Mouse (Mus musculus) regulatory T cell (primary cell): Measurements from ENCODE around the gene Myom1.

ENCODE experiments used
- in situ Hi-C: fragments of 300-600 bp; cut with MboI, MseI; formaldehyde crosslinking; loops from one replicate; pipeline ENCODE4 v1.15.1; 2025; ENCODE audit warnings: high pct_unique_total_duplicates

The Myom1 gene

DNA sequence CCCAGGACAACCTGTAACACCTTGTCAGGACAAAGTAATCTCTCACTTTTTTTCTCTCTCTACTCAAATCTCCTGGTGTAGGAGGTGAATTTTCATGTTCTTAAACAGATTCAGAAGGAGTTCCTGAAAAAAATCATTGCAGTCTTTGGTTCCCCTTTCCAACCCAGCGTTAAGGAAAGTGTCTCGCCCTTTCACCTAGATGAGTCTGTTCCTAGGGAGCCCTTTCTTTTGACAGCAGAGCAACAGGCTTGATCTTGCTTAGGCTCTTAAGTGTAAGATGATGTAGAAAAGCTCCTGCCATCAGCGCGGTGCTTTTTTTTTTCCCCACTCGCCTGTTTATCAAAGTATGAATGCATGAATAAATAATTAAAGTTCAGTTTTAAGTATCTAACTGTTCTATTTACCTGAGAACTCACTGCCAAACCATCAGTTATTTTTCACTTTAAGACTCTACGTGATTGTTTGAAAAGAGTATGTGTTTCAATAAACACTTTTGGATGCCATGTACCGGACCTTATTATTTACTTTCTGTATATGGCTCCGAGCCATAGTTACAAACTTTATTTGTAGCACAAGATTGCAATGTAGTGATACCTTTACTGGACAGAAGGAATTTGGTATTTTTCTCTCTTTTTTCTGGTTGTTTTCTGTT lies 94.2 kb downstream of the Myom1 start:
- in situ Hi-C loops, result no loop called here

DNA sequence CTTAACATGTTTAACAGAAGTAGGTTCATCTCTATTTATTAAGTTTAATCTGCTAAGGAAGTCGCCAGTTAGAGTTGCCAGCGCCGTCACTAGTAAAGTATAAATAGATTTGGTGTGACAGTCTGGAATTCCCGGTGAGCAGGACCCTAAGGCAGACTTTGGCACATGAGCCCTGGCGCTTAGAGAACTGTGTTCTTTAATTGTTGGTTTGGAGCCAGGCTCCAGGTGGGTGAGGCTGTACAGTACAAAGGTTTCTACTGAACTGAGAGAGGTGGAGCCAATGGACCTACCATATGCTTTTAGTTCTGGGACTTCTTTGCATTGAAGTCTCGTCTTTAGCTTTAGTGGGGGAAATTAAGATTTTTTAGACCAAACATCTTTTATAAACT lies 94.8 kb downstream of the Myom1 start:
- in situ Hi-C loops, result no loop called here

DNA sequence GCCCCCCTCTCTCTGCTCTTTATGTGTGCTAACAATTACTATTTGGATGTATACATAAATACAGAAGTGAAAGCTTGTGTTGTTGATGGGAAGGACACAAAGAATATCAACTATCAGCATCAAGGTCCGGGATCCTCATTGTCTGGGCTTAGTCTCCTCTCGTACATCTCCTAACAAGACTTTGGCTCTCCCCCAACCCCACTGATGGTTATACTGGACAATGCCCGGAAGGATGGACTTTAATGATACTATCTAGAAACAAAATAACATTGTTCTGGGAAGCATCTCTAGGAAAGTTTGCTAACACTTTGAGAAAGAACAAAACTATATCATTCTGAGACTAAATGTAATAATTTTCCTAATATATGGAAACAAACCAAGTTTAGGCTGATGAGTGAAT lies 96.2 kb downstream of the Myom1 start:
- in situ Hi-C loops, result no loop called here

DNA sequence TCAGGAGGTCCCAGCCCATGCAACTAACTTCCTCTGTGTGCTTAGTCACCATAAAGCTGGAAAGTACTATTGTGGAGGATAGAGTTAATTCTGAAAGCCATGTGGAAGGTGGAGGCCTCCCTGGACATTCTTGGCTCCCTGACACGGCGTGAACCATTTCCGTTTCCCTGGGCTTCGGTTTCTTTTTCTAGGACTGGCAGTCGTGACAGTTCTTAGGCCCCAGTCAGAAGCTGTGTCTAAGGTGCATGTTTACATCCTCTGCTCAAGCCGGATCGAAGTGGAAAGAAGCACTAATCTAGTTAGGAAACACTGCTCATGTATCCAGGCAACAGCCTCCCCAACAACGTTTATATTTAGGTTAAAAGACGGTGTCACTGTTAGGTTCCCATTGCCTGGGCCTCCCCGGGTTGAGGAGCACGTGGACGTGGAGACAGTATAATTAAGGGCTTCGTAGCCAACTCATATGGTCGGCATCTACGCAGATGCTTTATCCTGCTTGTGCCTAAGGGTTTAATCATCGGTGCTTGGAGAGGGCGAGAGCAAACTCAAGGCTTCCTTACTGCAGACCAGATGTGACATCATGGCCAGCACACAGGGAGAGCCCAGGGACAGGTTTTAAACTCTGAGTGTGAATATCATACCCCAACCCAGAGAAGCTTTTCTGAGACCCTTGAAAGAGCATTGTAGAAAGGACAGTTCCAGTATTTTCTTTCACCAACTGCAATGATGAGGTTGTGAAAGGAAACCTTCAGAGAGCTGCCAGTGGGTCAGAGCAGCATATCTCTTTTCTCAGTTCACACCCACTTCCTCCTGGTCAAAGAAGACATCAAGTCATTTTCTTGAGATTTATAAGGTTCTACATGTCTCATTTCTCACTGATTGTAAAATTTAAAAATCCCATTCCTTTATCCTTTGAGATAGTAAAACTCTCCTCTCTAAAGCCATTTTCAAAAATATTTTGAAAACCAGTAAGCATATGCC lies 100.4 kb downstream of the Myom1 start:
- in situ Hi-C loops, result no loop called here

DNA sequence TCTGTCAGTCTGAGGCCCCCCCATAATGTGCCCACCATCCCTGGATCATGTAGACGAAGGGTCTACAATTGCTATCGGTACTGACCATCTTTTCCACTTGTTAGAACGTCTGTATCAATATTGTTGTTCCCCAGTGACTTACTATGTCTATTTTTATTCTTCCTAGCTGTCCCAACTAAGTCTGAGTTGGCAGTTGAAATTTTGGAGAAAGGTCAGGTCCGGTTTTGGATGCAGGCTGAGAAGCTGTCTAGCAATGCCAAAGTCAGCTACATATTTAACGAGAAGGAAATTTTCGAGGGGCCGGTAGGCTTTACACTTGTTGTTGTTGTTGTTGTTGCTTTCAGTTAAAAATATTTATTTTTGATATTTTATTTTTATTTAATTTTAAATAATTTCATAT lies 102.9 kb downstream of the Myom1 start:
- in situ Hi-C loops, result no loop called here

DNA sequence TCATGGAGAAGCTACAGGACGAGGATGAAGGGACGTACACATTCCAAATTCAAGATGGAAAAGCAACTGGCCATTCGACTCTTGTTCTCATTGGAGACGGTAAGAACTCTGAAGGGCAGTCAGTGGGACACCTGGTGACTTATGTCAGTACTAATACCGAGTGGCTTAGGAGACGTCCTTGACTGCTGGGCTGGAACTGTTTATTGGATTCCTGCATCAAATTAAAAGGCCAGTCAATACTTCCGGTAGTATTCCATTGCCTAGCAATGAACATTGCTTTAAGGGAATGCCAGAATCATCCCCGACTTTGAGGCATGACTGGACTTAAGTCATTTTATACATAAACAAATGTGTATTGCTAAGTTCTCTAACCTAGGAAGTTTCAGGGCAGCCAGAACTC lies 103.8 kb downstream of the Myom1 start:
- in situ Hi-C loops, result no loop called here

DNA sequence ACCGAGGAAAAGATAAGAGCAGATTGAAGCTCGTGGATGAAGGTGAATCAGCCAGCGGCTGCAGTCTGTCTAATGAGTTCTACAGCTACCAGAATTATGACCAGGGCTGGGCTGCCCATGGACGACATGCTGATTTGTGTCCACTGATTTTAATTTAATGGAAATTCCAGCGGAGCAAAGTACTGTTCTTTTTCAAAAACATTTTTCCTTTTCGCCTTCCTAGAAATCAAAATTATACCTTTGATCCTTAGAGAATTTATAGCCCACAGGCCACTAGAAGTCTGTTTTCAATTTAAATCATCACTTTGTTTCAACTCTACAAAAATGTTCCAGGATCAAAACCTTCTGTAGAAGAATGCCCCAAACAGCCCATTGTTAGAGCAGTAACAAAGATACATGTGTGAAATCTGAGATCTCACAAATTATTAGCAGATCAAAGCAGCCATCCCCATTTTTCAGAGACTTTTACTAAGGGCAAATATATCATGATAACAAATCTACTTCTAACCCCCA lies 108.4 kb downstream of the Myom1 start:
- in situ Hi-C loops, result no loop called here

DNA sequence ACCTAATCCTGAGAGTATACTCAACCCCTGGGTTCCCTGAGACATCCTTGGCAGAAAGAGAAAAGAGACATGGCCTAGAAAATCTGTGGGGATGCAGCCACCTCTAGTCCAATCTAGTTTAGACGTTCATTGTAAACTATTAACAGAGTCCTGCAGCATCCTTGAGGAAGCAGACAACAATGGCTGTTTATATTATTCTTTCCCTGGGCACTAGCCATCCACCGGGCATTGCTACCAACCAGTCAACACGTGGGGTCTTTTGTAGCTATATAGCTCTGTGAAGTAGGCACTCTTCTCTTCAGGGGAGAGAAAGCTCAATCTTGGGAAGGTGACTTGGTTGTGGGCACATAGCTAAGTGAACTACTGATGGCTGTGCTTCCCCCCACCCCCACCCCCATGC lies 110.3 kb downstream of the Myom1 start:
- in situ Hi-C loops, result no loop called here

DNA sequence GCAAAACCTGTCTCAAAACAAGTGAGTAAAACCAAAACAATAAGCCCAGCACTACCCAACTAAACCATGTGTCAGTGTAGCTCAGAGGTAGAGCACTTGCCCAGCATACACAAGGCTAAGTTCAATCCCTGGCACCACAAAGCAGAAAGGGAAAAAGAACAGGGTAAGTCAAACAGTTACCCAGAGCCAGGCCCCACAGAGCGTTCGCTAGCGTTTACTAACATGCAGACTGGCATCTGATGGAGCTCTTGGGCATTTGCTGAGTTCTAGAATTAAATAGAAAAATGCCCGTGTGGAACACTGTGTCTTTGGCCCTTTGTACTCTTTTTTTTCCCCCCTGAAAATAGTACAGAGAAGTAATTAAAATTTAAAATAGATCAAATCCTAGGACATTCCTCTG lies 111.8 kb downstream of the Myom1 start:
- in situ Hi-C loops, result no loop called here

DNA sequence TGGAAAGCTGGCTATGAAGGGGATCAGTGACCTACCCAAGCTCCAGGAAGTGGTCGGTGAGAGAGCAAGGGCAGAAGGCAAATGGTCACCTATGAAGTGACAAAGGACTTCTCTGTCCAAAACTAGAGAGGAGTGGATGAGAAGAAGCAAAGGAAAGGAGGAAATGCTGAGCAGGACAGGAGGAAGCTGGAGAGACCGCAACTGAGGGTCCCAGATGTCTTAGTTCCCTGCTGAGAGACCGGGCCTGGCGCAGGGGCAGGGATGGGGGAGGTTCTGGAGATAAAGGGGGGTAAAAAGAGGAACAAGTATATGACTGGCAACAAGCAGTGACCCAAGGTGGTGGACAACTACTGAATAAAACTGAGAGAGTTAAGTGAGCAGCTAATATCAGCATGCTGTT lies 115.5 kb downstream of the Myom1 start:
- in situ Hi-C loops, result no loop called here

DNA sequence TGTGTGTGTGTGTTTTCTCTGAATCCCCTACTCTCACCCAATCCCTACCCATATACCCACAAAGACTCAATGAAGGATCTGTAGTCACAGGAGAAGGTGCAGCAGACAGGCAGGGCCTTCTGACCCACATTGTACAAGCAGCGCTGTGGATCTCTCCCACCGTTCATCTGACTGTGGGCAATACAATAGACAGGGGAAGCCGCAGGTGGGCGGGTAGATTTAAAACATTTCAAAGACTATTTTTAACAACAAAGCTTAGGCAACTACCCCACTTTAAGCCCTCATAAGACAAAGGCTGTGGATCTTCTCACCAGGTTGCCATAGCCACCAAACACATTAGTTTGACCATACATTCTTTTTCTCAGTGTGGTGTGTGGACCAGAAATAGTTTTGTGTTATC lies 116.2 kb downstream of the Myom1 start:
- in situ Hi-C loops, result no loop called here

DNA sequence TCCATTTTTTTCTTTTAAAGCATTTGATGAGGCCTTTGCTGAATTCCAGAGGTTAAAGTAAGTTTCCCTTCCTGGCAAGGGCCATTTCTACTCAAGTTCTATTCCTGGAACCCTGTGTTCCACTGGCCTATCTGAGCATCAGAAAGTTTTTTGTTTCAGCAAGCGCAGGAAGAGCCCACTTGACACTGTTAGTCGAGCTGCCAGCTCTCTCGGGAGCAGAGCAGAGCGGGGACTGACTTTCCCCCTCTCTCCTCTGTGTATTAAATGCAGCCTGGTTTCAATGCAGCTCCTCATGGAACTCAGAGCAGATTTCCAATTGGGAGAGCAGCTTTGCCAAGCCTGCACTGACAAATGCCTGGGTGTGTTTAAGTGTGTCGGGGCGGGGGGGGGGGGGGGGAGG lies 118.2 kb downstream of the Myom1 start:
- in situ Hi-C loops, result no loop called here

DNA sequence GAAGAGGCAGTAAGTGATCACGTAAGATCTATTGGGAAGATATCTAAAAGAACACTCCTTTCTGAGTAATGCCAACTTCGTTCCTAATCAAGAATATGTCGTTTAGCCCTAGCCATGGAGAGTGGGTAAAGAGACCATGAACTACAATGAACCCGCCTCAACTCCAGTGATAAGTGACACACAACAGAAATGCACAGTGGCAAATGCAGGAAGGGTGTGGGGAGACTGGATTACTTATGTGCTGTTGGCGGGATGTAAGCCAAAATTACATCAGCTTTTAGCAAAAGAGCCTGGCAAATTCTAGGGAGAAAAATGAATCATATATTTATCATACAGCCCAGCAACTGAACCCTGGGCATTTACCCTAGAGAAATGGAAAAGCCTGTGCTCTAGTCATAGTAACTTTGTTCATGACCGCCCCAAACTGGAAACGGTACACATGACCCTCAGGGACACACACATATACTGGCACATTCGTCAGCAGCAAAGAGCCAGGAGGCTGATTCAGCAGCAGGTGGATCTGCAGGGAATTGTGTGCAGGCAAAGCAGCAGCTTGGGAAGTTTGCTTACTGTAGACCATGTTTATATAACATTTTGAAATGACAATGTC lies 121.7 kb downstream of the Myom1 start:
- in situ Hi-C loops, result no loop called here

DNA sequence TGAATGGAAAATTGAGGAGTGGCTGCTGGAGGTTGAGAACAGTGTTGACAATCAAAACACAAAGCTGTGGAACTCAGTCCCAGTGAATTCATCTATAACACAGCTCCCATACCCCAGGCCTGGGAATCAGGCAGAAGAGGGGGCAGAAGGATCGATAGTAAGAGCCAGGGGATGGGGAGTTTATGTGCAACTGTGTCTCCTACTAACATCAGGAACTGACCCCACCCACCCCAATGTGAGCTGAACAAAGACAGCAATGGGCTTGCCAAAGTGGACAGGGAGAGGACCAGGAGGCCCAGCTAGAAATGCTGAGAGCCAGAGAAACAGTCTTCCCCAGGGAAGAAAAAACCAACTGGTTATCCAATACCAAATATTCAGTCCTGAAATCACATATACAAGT lies 122.2 kb downstream of the Myom1 start:
- in situ Hi-C loops, result no loop called here

DNA sequence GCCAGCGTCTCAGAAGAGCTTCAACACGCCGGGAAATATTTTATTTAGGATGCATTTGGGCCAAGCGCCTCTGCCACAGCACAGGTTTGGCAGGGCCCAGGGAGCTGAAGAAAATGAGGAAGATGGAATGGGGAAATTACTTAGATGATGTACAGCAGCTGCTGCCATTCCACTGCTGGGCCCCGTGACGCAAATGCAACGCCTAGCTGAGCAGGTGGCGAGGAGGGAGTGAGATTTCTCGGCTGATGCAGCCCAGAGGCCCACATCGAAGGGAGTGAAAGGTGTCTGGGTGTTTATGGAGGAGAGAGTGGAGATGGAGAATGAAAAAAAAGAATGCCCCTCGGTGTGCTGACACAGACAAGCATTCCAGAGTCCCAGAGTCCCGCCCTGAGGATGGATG lies 123.1 kb downstream of the Myom1 start:
- in situ Hi-C loops, result no loop called here

DNA sequence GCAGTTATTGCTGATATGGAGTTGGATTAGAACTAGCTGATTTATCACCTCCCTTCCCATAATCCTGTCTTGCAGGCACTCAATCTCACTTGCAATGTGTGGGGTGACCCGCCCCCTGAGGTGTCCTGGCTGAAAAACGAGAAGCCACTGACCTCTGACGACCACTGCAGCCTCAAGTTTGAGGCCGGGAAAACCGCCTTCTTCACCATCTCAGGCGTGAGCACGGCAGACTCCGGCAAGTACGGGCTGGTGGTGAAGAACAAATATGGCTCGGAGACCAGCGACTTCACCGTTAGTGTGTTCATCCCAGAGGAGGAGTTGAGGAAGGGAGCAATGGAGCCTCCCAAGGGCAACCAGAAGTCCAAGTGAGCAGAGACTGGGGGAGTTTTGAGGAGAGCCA lies 123.6 kb downstream of the Myom1 start:
- in situ Hi-C loops, result no loop called here

DNA sequence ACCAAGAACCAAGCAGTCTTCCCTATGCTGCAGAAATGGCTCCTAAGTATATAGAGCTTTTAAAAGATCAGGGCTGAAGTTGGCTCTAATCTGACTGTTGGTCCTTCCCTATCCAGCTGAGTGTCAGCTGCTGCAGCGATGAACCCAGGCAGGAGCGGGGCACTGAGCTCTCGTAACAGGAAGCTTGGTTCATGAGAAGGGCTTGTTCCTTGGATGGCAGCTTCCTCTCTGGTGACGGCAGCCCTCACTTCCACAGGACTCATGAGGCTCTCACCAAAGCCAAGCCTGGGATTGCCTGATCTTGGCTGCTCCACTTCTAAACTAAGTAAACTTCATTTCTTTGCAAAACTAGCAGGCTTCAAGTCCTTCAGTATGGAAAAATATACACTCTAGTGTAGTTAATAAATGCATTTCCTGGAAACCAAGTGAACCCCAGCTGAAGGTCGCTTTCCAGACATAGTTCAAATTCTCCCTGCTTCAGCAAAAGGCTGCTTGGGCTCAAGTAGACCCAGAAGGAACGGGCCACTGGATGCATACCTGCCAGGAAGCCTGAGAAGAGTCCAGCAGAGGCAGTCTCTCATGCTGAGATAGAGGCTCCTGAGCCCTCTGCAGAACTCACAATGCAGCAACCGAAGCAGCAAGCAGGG lies 125.2 kb downstream of the Myom1 start:
- in situ Hi-C loops, result no loop called here

DNA sequence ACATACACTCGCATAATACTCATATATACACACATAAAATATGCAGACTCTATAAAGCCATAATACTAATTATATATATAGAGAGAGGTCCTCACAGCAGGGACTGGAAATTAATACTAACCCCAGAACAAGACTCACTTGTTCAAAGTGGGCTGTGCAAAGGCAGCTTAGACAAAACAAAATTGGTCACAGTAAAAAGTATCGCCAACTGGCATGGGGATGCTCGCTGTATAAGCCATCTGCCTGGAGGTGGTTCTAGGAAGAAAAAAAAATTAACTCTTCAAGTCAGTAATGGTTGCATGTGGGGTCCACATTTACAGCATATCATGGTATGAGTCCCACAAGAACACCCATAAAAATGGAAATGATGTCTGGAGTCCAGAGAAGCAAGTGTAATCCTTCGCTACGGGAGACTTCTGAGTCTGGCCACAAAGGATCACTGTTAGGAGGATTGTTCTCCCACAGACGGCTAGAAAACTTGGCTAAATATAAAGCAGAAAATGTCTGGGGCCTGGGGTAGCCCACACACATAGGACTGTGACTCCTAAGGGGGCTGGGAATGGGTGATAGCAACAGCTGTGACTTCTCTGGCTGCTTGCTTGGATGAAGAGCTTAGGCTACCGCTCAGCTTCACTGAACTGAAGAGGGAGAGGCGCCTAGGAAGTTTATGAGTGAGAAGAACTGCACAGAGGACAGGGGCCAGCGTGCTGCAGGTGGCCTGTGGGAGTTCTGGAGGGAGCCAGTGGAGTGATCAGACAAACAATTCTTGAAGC lies 127.2 kb downstream of the Myom1 start:
- in situ Hi-C loops, result no loop called here

DNA sequence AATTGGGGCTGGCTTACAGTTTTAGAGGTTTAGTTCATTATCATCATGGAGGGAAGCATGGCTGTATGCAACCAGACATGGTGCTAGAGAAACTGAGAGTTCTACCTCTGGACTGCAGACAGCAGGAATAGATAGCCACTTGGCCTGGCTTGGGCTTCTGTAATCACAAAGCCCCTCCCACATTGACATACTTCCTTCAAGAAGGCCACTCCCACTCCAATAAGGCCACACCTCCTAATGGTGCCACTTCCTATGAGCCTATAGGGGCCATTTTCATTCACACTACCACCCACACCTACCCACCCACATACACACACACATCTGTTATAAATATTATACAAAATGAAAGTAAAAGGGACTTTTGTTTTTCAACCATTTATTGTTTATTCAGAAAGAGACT lies 129.8 kb downstream of the Myom1 start:
- in situ Hi-C loops, result no loop called here

DNA sequence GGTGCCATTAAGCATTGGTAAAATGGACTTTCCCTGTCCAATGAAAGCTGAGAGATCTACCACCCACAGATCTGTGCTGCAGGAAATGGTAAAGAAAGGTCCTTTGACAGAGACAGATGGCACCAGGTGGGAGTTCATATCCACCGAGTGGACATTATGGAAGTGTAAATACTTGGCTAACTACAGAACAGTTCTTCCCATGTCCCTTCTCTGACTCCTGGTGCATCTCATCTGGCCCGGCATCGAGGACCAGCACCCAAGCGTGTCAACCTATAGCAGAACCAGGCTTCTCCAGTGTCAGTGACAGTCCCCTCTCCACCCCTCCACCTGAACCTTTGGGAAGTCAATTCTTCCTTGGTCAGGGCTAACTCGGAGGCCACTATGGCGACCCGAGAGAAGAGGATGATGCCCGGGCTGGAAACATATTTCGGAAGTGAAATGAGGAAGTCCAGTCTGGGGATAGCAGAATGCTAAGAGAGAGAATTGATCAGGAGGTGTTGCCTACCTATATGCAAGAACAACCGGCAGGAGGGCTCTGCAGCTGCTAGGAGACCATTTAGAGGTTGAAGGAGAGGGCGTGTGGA lies 130.5 kb downstream of the Myom1 start:
- in situ Hi-C loops, result no loop called here

DNA sequence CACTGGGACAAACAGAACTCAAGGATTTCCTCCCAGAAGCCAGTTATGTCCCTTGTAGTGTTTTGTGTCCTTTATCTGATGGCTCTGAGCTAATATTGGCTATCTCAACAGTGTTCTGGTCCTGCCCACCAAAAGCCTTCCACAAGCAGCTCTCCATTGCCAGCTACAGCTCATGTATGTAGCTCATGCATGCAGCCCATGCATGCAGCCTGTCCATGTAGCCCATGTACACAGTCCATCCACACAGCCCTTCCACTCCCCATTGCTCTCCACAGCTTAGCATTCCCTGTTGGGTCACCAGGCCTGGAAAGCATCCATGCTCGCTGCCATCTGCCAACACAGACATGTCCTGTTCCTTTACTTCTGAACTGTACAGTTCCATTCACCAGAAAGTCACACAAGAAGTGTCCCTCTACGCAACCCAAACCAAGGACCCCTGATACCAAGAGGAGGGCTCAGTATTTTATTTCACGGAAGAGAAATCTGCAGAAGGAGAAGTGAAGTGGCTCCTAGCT lies 132.1 kb downstream of the Myom1 start:
- in situ Hi-C loops, result no loop called here
